19 mouse cellular contexts compared by ENCODE assay signal in the genomic region with DNA sequence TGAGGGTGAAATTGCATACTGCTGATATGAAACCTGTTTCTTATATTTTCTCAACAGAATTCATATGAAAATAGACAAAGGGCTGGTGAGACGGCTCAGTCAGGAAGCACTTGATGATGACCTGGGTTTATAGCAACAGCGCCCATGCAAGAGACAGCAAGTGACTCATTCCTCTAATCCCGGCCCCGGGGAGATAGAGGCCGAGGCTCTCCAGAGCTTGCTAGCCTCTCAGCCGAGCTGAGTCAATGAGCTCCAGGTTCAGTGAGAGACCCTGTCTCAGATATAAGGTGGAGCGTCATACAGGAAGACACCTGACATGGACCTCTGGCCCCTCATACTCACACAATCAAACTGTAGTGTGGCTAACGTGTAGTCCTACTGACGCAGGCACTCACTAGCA. TPM values are rescaled to one million over a fixed set of nuclear protein-coding genes. Genes with fewer than 3 reads are reported as not detected.
DNase-seq lines count a peak whose midpoint lies in the region; ATAC-seq and TF ChIP-seq lines count a peak whose summit lies in the region.
"Had no signal": no experiment of that assay in that cellular context is flagged by ENCODE, and none has a peak within 500 bp of the region (broad histone marks: within the 10 kb centered on the region; RNA-seq: fewer than 3 reads in every experiment).

No protein-coding gene starts in this region.

- CTCF ChIA-PET in Patski (lab: Charles Lee), result interaction anchor here (0.8 to 2.3 kb wide), 2 partner anchors 10 to 16 kb away, joined by 3 to 6 read pairs; no protein-coding TSS in a partner anchor

- TF ChIP-seq CTCF in Patski (IDR thresholded peaks at IDR 0.05), result no peak

- no peak overlapping the region for H3K9ac ChIP-seq in heart, embryonic 12.5 days
- H3K9ac ChIP-seq: embryonic facial prominence, embryonic 12.5 days; forebrain, embryonic 12.5 days had no signal

- DNase-seq in heart, adult 11 months, result peak; percentile 80
- peak; percentile 22 for DNase-seq in Patski (ENCODE audit: low read depth, low spot score)
- peak; percentile 30 for DNase-seq in gonadal fat pad, adult 2 months (ENCODE audit: low read depth)
- DNase-seq in spleen, adult 12 weeks (ENCODE audit: low spot score), result no peak
- DNase-seq: adrenal gland, adult 8-10 months; adrenal gland, postnatal 14 days; adrenal gland, postnatal 36 days; cerebellum, adult 11-12 months; cerebellum, adult 2 months; cerebellum, adult 9-10 months; cerebellum, postnatal 10 days; cerebellum, postnatal 25 days had no signal

- WGBS in heart, embryonic 12.5 days, result 66% methylated on average over 9 of the region's 9 CpGs

- POLR2A ChIA-PET in Patski (lab: Charles Lee), result no interaction called here

- H3K4me1 ChIP-seq in heart, embryonic 12.5 days (replicated peaks), result no peaks in the 10 kb centered on the region
- H3K4me1 ChIP-seq: embryonic facial prominence, embryonic 10.5 days; embryonic facial prominence, embryonic 12.5 days; forebrain, embryonic 12.5 days had no signal

- H3K4me2 ChIP-seq in heart, embryonic 12.5 days, result no peak overlapping the region
- H3K4me2 ChIP-seq: embryonic facial prominence, embryonic 12.5 days; forebrain, embryonic 12.5 days had no signal

- no peak overlapping the region for H3K27ac ChIP-seq in heart, embryonic 12.5 days (ENCODE audit: poor library complexity, severe bottlenecking)
- H3K27ac ChIP-seq: embryonic facial prominence, embryonic 10.5 days; embryonic facial prominence, embryonic 12.5 days; forebrain, embryonic 12.5 days had no signal

- no peaks in the 10 kb centered on the region for H3K9me3 ChIP-seq in heart, embryonic 12.5 days (replicated peaks)
- H3K9me3 ChIP-seq: embryonic facial prominence, embryonic 10.5 days; embryonic facial prominence, embryonic 12.5 days; forebrain, embryonic 12.5 days had no signal

- H3K4me3 ChIP-seq in heart, embryonic 12.5 days, result no peak overlapping the region
- H3K4me3 ChIP-seq: embryonic facial prominence, embryonic 10.5 days; embryonic facial prominence, embryonic 12.5 days; forebrain, embryonic 12.5 days had no signal

- no peaks in the 10 kb centered on the region for H3K36me3 ChIP-seq in heart, embryonic 12.5 days
- H3K36me3 ChIP-seq: embryonic facial prominence, embryonic 10.5 days; embryonic facial prominence, embryonic 12.5 days; forebrain, embryonic 12.5 days had no signal

- no peaks in the 10 kb centered on the region for H3K27me3 ChIP-seq in heart, embryonic 12.5 days (replicated peaks)
- peaks cover 5% of the 10 kb centered on the region for H3K27me3 ChIP-seq in Patski
- H3K27me3 ChIP-seq: embryonic facial prominence, embryonic 12.5 days; forebrain, embryonic 12.5 days had no signal

- ATAC-seq in heart, embryonic 12.5 days (ENCODE audit: insufficient number of reproducible peaks, low FRiP score), result no peak
- peak; percentile 80 for ATAC-seq in Patski
- ATAC-seq: activated CD4-positive, CD25-positive, alpha-beta regulatory T cell, adult 4 months; forebrain, embryonic 14.5 days; forebrain, embryonic 16.5 days had no signal

- in situ Hi-C loops in Patski (cut with MboI; ENCODE audit: low pct_unique_long_range_greater_than_20kb), result no loop called here

RNA-seq across cellular contexts. Expression of a gene that starts 38.7 kb away (rescaled TPM):
- polyA plus RNA-seq in heart, embryonic 12.5 days (2016; fragmentation: Nextera tagmentation; extraction: Ambion mirVana), result 0.45 and 0.90 TPM in 2 replicates
- polyA plus RNA-seq in Patski (2021), result not detected
- 6.8 and 6.9 TPM in 2 replicates for polyA plus RNA-seq in gonadal fat pad, adult 2 months (2012; rRNA removed)
